Mouse (Mus musculus) retina, embryonic 14.5 days (tissue): ENCODE measurements at regions not wholly inside any gene's neighbourhood (a gene's known extent, or its start where the extent isn't known, plus 50 kb on each side); places are given as distances from the start of the nearest gene placed in this dataset.

Experiments used
- DNase-seq: peaks from one replicate; pipeline ENCODE4 v3.0.0-alpha.2; 2015; ENCODE audit warnings: low spot score

GRCm38 (mm10) chr13:110673536-110673935, 278.7 kb downstream of the Plk2 start:
- no peak for DNase-seq

GRCm38 (mm10) chr13:110683259-110684041, 288.6 kb downstream of the Plk2 start:
- DNase-seq, result no peak

- DNase-seq, result no peak
Observed at GRCm38 (mm10) chr13:110688796-110689195, 293.9 kb downstream of the Plk2 start.

- no peak for DNase-seq
Observed at GRCm38 (mm10) chr13:110690501-110691255, 295.8 kb downstream of the Plk2 start.

- no peak for DNase-seq
Observed at GRCm38 (mm10) chr13:110692696-110693095, 297.9 kb downstream of the Plk2 start.

DNA sequence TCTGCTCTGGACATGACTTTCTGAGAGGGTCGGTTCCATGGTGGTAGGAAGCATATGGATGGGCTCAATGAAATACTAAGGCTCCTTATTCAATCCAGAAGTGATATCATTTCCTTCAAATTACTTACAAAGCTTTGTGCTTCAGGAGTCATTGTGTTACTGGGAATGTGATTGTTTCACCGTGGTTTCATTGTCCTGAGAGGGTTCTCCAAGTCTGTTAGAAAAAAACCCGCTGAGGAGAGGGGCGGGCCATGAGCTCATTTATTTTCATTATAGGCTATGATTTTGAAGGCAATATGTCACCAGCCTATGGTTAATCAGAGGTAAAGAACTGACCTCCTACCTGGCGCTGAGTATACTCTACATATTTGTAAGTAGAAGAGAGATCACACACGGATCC, 300.0 kb downstream of the Plk2 start:
- no peak for DNase-seq

GRCm38 (mm10) chr13:110696549-110696948, 301.7 kb downstream of the Plk2 start:
- DNase-seq, result no peak

GRCm38 (mm10) chr13:110704261-110704660, 309.4 kb downstream of the Plk2 start:
- no peak for DNase-seq

DNA sequence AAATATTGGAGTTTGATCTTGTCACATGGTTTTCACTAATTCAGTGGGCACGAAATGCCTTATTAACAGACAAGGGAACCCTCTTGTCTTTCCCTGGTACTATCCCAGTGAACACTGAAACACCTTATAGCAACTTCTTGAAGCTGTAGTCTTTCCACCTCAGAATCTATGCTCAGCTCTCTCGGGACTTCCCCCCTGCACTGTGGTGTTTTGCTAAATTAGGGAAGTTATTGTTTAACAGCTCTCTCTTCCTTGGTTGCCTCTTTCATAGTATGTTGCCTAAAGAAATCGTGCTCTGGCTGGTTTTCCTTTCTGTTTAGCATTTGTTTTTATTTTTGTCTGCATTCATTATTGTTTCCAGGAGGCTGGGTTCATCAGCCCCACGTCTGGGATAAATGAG, 316.0 kb downstream of the Plk2 start:
- DNase-seq, result no peak

DNA sequence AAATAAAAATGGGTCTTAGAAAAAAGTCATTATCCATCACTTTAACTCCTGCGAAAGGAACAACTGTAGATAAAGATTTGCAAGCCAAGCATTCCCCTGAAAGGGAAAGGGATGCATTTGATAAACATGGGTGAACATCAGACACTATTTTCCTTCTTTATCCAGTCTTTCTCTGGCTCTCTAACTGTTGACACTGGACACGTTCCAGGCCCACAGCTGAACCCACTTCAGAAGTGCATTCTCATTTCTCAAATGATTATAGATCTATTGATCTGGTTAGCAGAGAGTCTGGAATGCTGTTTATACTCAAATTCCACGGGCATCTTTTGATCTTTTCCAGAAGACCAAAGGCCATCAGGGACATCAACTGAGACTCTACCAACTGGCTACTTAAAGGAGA, 317.7 kb downstream of the Plk2 start:
- DNase-seq, result no peak

DNA sequence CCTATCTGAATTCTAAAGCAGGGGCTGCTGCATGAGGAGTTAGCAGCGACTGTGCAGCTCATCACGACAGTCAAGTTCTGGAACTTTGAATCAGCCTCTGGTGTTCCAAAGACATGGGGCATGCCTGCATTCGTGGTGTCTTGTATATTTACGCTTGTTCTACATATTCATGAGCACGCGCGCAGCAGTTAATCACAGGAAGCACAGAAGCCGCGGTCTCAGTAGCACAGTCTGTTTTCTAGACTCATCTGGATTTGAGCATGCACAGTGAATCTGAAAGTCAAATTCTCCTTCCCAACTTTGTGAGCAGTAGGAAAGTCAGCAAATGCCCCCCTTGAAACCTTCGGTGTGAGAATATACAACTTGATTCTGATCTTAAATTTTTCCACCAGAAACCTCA, 327.3 kb downstream of the Plk2 start:
- no peak for DNase-seq

DNA sequence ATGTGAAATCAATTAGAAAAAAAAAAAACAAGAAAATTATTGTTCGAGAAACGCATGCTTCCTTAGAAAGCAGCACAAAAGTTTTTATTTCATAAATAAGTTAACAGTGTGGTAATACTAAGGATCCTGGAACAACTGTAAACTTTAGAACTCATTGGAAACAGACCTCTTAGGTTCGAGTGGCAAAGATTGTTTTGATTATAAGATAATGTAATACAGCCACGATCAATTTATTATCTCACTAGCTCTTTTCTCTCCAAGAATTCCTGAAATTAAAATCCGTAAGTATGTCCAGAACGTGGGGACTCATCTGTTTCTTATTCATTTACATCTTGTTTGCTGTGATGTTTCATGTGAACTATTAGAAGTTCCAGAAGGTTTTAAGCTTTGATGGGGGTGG, 327.9 kb downstream of the Plk2 start:
- DNase-seq, result no peak

DNA sequence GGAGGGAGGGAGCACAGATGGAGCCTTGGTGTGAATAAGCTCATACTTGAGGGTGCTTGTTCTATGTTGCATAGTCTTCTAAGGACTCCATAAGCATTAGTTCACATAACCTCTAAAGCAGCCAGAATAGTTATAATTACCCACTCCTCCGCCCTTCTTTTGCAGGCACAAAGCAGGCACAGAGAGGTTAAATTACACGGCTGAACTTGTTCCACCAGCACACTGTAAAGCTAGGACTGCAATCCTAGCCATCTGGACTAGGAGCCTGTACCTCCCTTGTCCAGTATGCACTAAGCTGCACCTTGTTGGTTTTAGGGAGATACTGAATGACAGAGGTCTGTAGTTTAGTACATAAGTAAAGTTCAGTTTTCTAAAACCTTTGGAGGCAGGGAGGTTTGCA, 330.0 kb downstream of the Plk2 start:
- DNase-seq, result no peak

DNA sequence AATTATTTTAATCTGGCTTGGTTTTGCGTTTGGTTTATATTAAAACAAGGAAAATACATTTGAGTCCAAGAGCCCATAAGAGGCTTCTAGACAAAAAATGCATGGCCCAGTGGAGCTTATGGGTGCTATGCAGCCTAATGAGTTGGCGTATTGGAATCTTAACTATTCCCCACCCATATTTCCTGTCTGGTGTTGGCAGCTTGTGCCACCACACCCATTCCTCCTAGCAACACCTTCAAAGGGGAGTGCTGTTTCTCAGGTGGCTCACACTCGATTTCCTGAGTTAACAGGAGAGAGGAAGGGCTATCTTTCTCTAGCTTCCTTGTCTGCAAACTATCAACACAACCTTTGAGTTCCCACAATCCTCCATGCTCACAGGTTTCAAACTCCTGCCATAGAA, 331.0 kb downstream of the Plk2 start:
- DNase-seq, result no peak

DNA sequence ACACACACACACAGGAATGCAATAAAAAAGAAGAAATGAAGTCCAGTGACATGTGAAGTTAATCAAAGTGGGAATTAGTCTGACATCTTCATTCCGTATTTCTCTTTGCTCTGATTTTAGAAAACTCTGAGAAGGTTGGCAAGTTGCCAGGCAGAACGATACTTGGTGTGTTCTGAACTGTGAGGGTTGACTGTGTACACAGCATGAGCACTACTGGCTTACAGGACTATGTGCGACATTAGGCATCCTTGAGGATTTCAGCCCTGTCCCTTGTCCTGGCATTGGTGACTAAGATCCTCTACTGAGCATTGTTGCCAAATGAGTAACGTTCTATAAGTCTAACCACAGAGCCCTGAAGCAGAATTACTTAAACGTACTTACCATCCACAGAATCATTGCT, 340.7 kb downstream of the Plk2 start:
- DNase-seq, result no peak

GRCm38 (mm10) chr13:110741576-110742206, 346.8 kb downstream of the Plk2 start:
- DNase-seq, result no peak

DNA sequence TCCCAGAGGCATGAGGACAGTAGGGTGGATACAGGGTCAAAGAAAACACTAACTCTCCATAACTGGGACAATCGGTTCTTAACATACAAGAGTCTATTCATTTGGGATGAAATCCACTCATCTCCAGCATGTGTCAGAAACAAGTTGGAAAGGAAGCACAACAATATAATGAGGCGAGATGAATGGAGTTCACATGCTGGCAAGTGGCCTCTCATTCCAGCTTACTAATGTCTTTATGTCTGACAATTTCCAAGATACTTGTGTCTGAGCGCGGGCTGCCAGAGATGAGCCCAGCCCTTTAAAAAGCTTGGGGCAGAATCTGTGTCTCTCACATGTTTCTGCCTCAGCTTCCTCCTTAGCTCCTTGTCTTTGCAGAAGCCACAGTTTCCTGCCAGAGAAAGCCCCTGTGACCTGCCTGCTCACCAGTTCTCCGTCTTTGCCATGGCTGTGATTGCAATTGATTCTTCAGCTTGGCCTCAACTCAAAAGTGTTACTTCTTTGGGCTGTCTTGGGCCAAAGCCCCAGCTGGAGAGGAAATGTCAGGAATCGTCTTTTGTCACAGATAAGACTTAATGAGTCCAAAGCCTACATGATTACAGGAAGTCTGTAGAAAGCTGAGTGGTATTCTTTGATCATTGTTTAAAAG, 352.5 kb downstream of the Plk2 start:
- DNase-seq, result no peak

DNA sequence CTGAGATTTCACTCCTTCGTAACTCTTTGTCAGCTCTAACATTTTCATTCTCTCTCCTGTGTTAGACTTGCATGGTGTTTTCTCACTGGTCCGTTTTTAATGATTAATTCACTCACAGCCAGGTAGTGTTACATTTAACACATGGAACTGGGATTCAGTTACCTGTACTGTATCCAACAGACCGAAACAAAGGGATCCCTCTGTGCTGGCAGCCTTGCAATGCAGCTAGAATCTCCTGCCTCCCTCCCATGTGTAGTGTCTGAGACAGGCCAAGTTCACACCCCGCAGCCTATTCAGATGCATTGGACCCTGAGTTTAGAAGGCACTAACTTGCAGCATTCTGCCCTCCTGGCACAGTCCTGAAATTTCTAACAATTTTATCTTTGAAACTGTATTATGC, 357.9 kb downstream of the Plk2 start:
- DNase-seq, result no peak

- DNase-seq, result no peak
Observed at GRCm38 (mm10) chr13:110754548-110754947, 359.7 kb downstream of the Plk2 start.

DNA sequence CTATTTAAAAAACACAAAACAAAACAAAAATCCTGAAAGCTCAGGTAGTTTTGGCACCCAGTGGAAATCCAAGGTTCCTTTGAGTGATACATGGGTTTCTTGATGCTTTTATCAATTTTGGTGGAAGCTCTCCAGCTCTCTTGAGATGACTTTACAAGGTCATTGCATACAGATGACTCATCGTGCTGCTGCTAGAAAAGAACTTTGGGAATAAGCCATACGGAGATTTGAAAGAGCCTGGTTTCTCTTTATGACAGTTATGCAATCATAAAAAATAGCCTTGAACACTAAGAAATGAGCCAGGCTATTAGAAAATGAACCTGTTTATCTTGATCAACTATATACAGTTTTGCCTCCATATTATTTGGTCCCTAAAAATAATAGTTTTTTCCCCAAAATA, 362.0 kb downstream of the Plk2 start:
- DNase-seq, result no peak

DNA sequence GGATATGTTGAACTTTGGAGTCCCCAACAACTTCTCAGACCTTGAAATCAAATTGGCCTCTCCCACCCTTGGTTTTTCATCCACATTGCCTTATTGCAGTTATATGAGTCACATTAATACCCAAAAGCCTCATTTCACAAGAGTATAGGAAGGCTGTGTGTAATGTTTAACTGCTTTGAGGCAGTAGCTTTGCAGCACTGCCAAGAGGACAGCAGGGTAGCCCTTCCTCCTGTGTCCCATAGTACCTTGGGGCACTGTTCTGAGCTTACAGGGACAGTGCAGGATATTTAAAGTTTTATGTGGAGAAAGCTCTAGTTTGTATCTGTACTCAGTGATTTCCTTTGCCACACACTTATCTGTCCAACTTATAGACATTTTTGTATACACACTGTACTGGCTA, 374.4 kb downstream of the Plk2 start:
- DNase-seq, result no peak

DNA sequence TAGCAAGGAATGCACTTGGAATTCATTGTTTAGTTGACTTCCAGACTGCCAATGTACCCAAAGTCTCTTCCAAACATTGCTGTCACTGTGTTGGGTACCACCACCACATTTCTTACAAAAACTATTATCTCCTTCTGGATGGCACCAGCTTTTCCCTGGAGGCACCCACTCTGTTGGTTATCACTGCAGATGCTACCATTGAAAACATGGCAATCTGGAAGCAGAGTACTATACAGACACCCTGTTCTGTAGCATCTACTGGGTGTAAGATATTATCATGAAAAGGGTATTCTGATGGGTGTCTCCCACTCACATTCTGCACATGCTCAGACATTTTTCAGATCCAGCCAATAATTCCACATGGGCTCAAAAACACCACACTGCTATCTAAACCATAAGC, 380.4 kb downstream of the Plk2 start:
- DNase-seq, result no peak
